Mouse (Mus musculus): ENCODE results near the gene Etv3. TPM values are rescaled to one million over a fixed set of nuclear protein-coding genes. Genes with fewer than 3 reads are reported as not detected.

Etv3 gene
- polyA plus RNA-seq, 1 experiment from 2014 or later, result 12.8 TPM

GRCm38 (mm10) chr3:87528841-87529240 lies 3.6 kb downstream of the Etv3 start:
- no peak overlapping the region for H3K27ac ChIP-seq (ENCODE audit: low read depth)
- no peaks in the 10 kb centered on the region for H3K9me3 ChIP-seq (ENCODE audit: low read depth, low read length)
- 90% methylated on average over 8 of the region's 8 CpGs for WGBS
- H3K27me3 ChIP-seq (ENCODE audit: insufficient read depth, low read length), result no peaks in the 10 kb centered on the region
- DNase-seq, result no peak
- no peak for ATAC-seq (ENCODE audit: insufficient read depth)
- no peak overlapping the region for H3K4me3 ChIP-seq (ENCODE audit: low read depth, low read length)
- no peak overlapping the region for H3K9ac ChIP-seq
- no peak overlapping the region for H3K4me2 ChIP-seq
- no peak for TF ChIP-seq CTCF (IDR thresholded peaks at IDR 0.05; ENCODE audit: low read depth)
- H3K4me1 ChIP-seq (ENCODE audit: insufficient read depth), result no peaks in the 10 kb centered on the region
- peaks cover 64% of the 10 kb centered on the region for H3K36me3 ChIP-seq (ENCODE audit: insufficient read depth)

GRCm38 (mm10) chr3:87529568-87529967 lies 4.4 kb downstream of the Etv3 start:
- H3K36me3 ChIP-seq (ENCODE audit: insufficient read depth), result peaks cover 68% of the 10 kb centered on the region
- no peak overlapping the region for H3K27ac ChIP-seq (ENCODE audit: low read depth)
- no peak for TF ChIP-seq CTCF (IDR thresholded peaks at IDR 0.05; ENCODE audit: low read depth)
- no peaks in the 10 kb centered on the region for H3K27me3 ChIP-seq (ENCODE audit: insufficient read depth, low read length)
- H3K9ac ChIP-seq, result no peak overlapping the region
- no peaks in the 10 kb centered on the region for H3K4me1 ChIP-seq (ENCODE audit: insufficient read depth)
- DNase-seq (no peak), ATAC-seq (ENCODE audit: insufficient read depth) (no peak)
- H3K4me2 ChIP-seq, result no peak overlapping the region
- WGBS, result 90% methylated on average over 11 of the region's 11 CpGs
- H3K9me3 ChIP-seq (ENCODE audit: low read depth, low read length), result no peaks in the 10 kb centered on the region
- no peak overlapping the region for H3K4me3 ChIP-seq (ENCODE audit: low read depth, low read length)

GRCm38 (mm10) chr3:87530234-87530633 lies 5.0 kb downstream of the Etv3 start:
- Histone ChIP-seq H3K27ac (ENCODE audit: low read depth) (no peak overlapping the region), H3K4me1 (ENCODE audit: insufficient read depth) (no peaks in the 10 kb centered on the region), H3K9me3 (ENCODE audit: low read depth, low read length) (no peaks in the 10 kb centered on the region), H3K27me3 (ENCODE audit: insufficient read depth, low read length) (no peaks in the 10 kb centered on the region), H3K4me2 (no peak overlapping the region), H3K36me3 (ENCODE audit: insufficient read depth) (peaks cover 73% of the 10 kb centered on the region), H3K9ac (no peak overlapping the region), H3K4me3 (ENCODE audit: low read depth, low read length) (no peak overlapping the region)
- ATAC-seq (ENCODE audit: insufficient read depth) (no peak), DNase-seq (no peak)
- no peak for TF ChIP-seq CTCF (IDR thresholded peaks at IDR 0.05; ENCODE audit: low read depth)
- 84% methylated on average over 3 of the region's 3 CpGs for WGBS

- no peak for TF ChIP-seq CTCF (IDR thresholded peaks at IDR 0.05; ENCODE audit: low read depth)
- Histone ChIP-seq H3K9ac (no peak overlapping the region), H3K4me3 (ENCODE audit: low read depth, low read length) (no peak overlapping the region), H3K36me3 (ENCODE audit: insufficient read depth) (peaks cover 94% of the 10 kb centered on the region), H3K4me1 (ENCODE audit: insufficient read depth) (no peaks in the 10 kb centered on the region), H3K4me2 (no peak overlapping the region), H3K27me3 (ENCODE audit: insufficient read depth, low read length) (no peaks in the 10 kb centered on the region), H3K27ac (ENCODE audit: low read depth) (no peak overlapping the region), H3K9me3 (ENCODE audit: low read depth, low read length) (no peaks in the 10 kb centered on the region)
- ATAC-seq (ENCODE audit: insufficient read depth) (no peak), DNase-seq (no peak)
- 74% methylated on average over 7 of the region's 7 CpGs for WGBS
Observed at GRCm38 (mm10) chr3:87533667-87534378, 8.6 kb downstream of the Etv3 start.

GRCm38 (mm10) chr3:87538034-87538433 lies 12.8 kb downstream of the Etv3 start:
- ATAC-seq (ENCODE audit: insufficient read depth), result no peak
- Histone ChIP-seq H3K36me3 (ENCODE audit: insufficient read depth) (peaks cover 56% of the 10 kb centered on the region), H3K9me3 (ENCODE audit: low read depth, low read length) (no peaks in the 10 kb centered on the region), H3K4me3 (ENCODE audit: low read depth, low read length) (no peak overlapping the region), H3K4me2 (no peak overlapping the region), H3K4me1 (ENCODE audit: insufficient read depth) (no peaks in the 10 kb centered on the region), H3K27me3 (ENCODE audit: insufficient read depth, low read length) (no peaks in the 10 kb centered on the region), H3K9ac (no peak overlapping the region), H3K27ac (ENCODE audit: low read depth) (no peak overlapping the region)
- WGBS, result 67% methylated on average over 10 of the region's 10 CpGs
- DNase-seq, result no peak
- TF ChIP-seq CTCF (IDR thresholded peaks at IDR 0.05; ENCODE audit: low read depth), result no peak

GRCm38 (mm10) chr3:87540028-87540675 lies 14.9 kb downstream of the Etv3 start:
- DNase-seq (no peak), ATAC-seq (ENCODE audit: insufficient read depth) (no peak)
- Histone ChIP-seq H3K27me3 (ENCODE audit: insufficient read depth, low read length) (no peaks in the 10 kb centered on the region), H3K4me1 (ENCODE audit: insufficient read depth) (no peaks in the 10 kb centered on the region), H3K4me2 (no peak overlapping the region), H3K9ac (no peak overlapping the region), H3K4me3 (ENCODE audit: low read depth, low read length) (no peak overlapping the region), H3K36me3 (ENCODE audit: insufficient read depth) (peaks cover 41% of the 10 kb centered on the region), H3K27ac (ENCODE audit: low read depth) (no peak overlapping the region), H3K9me3 (ENCODE audit: low read depth, low read length) (no peaks in the 10 kb centered on the region)
- 64% methylated on average over 11 of the region's 11 CpGs for WGBS
- no peak for TF ChIP-seq CTCF (IDR thresholded peaks at IDR 0.05; ENCODE audit: low read depth)

GRCm38 (mm10) chr3:87540714-87541113 lies 15.5 kb downstream of the Etv3 start:
- H3K4me2 ChIP-seq, result no peak overlapping the region
- H3K9me3 ChIP-seq (ENCODE audit: low read depth, low read length), result no peaks in the 10 kb centered on the region
- H3K9ac ChIP-seq, result no peak overlapping the region
- 37% methylated on average over 8 of the region's 8 CpGs for WGBS
- no peak overlapping the region for H3K4me3 ChIP-seq (ENCODE audit: low read depth, low read length)
- no peaks in the 10 kb centered on the region for H3K4me1 ChIP-seq (ENCODE audit: insufficient read depth)
- no peak for TF ChIP-seq CTCF (IDR thresholded peaks at IDR 0.05; ENCODE audit: low read depth)
- peak; percentile 35; the same call in 1 of the 2 replicates for ATAC-seq (ENCODE audit: insufficient read depth)
- H3K27me3 ChIP-seq (ENCODE audit: insufficient read depth, low read length), result no peaks in the 10 kb centered on the region
- peaks cover 35% of the 10 kb centered on the region for H3K36me3 ChIP-seq (ENCODE audit: insufficient read depth)
- no peak overlapping the region; the same call in 1 of the 2 replicates for H3K27ac ChIP-seq (ENCODE audit: low read depth)
- DNase-seq, result no peak
